Mouse (Mus musculus) thymus, postnatal 10 days (tissue): ENCODE measurements around the gene 4930550L24Rik.

Source experiments
- DNase-seq, 2 experiments: peaks; one replicate each; pipeline ENCODE4 v3.0.0; 2021; ENCODE audit warnings: low spot score in 2 of 2

The 4930550L24Rik gene

GRCm38 (mm10) chrX:58909060-58909459 lies at the start of gene 4930550L24Rik:
Gene 4930550L24Rik, plus strand, starts transcription at chrX:58909360.
- DNase-seq, result no peak

DNA sequence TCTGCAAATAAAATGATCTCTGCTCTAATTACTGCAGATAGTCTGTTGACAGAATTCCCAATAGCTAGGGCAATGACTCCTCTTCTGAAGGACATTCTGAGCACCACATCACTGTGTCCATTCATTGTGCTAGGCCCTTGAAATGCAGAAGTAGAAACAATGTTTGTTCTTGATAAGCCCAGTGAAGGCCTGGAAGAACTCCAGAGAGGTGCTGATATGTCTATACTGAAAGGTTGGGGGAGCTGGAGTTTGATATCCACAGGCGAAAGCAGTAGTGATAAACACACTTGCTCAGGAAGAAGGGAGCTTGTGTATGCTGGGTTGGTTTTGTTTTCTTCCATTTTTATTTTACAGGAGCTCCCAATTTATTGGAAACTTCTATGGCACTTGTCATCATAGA lies 8.4 kb upstream of the 4930550L24Rik start:
- no peak for DNase-seq

DNA sequence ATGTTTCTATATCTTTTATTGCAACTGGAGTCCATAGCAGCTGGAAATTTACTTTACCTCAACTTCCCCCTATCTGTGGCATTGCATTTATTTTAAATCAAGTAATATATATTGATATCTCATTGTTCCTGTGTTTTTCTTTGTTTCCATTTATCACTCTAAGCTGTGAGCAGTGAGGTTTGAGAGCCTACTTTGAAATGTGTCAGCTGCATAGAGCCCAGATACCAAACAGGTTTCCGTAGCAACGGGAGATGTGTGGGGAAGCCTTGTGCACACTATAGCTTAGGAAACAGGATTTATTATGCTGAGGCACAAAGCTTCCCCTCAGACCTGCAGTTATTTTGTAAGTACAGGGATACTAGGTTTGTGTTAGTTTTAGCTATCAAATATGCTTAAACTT lies 58.8 kb downstream of the 4930550L24Rik start:
- DNase-seq, result no peak
